Mouse (Mus musculus): ENCODE results near the gene Gm17509. TPM values are rescaled to one million over a fixed set of nuclear protein-coding genes. Genes with fewer than 3 reads are reported as not detected.
"Not testable (repeated sequence)": the region's sequence is repeated elsewhere in the genome, so short reads cannot be mapped to it uniquely, and the experiment has no call there.

Gene Gm17509
- polyA plus RNA-seq, 1 experiment from 2014 or later = 0.45 TPM

DNA sequence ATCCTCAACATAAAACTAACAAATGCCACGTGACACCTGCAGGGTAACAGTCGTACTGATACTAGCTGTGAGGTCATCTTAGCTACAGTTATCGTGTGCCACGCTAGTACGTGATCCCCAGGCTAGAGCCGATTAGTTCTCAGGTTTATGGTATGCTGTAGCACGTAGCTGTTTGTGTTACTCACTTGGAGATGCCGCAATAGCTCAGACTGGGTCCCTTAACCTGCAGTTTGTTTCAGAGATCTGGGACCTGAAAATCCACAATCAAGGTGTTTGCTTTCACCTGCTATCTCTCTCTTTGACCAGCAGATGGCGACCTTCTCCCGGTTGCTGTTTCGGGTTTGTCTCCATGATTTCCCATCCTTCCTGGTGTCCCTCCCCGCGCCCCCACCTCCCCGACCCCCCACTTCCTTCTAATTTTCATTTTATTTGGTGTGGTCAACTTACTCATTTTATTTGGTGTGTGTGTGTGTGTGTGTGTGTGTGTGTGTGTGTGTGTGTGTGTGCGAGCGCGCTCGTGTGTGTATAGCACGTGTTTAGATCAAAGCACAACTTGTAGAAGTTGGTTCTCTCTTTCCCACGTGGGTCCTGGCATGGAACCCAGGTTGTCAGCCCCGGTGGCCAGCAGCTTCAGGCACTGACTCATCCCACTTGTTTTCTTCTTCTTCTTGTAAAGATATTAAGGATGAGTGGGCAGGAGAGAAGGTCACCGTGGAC is 18.0 kb downstream of the Gm17509 start:
- H3K27ac ChIP-seq (replicated peaks) = no peak overlapping the region
- no peak overlapping the region for H3K4me3 ChIP-seq
- no peaks in the 10 kb centered on the region; the same call in 1 of the 2 replicates for H3K4me1 ChIP-seq
- DNase-seq (ENCODE audit: low spot score) = peak; percentile 45
- H3K36me3 ChIP-seq (replicated peaks) = no peaks in the 10 kb centered on the region
- H3K27me3 ChIP-seq (replicated peaks; ENCODE audit: low read depth, poor library complexity, severe bottlenecking) = no peaks in the 10 kb centered on the region
- H3K9me3 ChIP-seq = no peaks in the 10 kb centered on the region
- WGBS = 50% methylated on average over 22 of the region's 22 CpGs

DNA sequence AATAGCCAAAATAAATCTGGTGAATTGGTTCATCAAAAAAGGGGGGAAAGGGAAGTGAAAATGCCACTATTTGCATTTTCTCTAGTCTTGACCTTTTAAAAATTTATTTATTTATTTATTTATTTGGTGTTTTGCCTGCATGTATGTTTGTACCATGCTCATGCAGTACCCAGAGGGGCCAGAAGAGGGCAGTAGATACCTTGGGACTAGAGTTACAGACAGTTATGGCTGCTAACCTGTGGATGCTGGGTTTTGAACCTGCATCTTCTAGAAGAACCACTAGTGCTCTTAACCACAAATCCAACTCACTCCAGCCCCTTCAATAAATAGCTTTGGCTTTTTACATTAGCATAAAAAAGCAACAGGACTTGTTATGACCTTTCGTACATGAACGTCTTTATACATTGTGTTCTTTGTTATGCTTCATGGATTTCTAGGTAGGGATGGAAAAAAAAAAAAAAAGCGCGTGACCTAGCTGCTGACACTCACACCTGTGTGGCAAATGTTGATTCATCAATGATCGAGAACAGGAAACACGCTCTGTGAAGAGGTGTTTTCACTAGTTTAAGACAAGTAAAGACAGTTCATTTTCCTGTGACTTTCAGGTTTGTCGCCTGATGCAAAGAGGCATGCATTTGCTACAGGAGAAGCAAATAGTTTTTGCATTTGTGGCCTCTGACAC is 22.3 kb downstream of the Gm17509 start:
- WGBS = 89% methylated on average over 7 of the region's 7 CpGs
- no peaks in the 10 kb centered on the region for H3K27me3 ChIP-seq (replicated peaks; ENCODE audit: low read depth, poor library complexity, severe bottlenecking)
- no peaks in the 10 kb centered on the region for H3K9me3 ChIP-seq

DNA sequence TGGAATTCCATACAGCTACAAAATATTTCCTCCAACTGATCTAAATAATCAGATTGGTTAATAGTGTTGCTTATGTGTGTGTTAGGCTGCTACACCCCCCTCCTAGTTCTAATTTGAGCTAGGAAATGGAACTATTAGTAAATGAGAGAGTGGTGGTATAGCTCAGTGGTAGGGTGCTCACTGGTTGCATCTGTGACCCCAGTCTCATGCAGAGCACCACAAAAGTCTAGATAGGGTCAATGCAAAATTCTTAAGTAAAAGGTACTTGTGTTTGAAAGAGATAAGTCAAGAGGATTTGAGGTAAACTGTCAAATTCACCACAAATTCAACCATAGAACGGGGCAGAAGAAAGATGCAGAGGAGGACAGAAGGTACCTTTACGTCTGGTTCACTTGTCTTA is 23.2 kb downstream of the Gm17509 start:
- Histone ChIP-seq H3K4me3 (no peak overlapping the region), H3K27ac (replicated peaks) (no peak overlapping the region), H3K4me1 (no peaks in the 10 kb centered on the region), H3K36me3 (replicated peaks) (no peaks in the 10 kb centered on the region), H3K9me3 (no peaks in the 10 kb centered on the region), H3K27me3 (replicated peaks; ENCODE audit: low read depth, poor library complexity, severe bottlenecking) (no peaks in the 10 kb centered on the region)
- no peak for DNase-seq (ENCODE audit: low spot score)
- WGBS = 95% methylated on average over 2 of the region's 2 CpGs

More for the DNA sequence above, 22.3 kb downstream of the Gm17509 start:
- Histone ChIP-seq H3K27ac (replicated peaks) (no peak overlapping the region), H3K4me1 (no peaks in the 10 kb centered on the region), H3K4me3 (no peak overlapping the region), H3K36me3 (replicated peaks) (no peaks in the 10 kb centered on the region)
- DNase-seq (ENCODE audit: low spot score) = peak; percentile 82

DNA sequence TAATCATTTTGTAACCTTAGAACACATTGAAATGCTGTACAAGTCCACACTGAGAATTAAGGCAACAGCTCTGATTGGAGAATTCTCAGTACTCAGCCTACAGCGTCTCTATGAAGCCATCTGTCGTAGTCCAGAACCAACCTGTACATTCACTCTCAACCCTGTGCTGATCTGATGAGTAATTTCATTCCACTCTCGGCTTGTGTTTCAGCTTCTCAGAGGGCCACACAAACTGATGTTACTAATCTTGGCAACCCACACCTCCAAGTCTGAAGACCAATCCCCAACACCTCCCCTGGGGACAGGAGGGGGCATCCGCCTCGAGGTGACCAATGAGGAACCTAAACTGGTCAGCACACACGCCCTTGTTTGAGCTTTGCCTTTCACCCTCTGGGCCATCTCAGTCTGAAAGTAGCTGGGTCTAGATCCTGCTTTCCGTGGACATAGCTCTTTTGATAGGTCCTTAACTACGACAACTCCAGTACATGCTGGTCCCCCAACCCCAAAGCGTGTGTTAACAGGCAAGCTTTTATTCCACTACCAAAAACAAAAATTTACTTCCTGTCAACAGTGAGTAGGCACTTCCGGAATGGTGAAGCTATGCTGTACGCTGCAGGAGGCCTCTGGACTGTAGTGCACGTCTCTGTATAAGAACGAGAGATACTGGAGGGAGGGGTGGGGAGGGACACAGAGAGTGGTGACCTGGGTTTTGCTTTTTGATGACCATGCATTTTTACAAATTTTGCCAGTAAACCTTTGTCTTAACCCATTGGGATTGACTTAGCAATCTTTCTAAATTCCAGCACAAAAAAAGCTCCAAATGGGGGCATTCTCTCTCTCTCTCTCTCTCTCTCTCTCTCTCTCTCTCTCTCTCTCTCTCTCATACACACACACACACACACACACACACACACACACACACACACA is 25.0 kb downstream of the Gm17509 start:
- DNase-seq (ENCODE audit: low spot score) = no peak
- whole genome bisulfite sequencing = 86% methylated on average over 13 of the region's 13 CpGs
- Histone ChIP-seq H3K4me3 (no peak overlapping the region), H3K27ac (replicated peaks) (no peak overlapping the region), H3K4me1 (no peaks in the 10 kb centered on the region), H3K27me3 (replicated peaks; ENCODE audit: low read depth, poor library complexity, severe bottlenecking) (no peaks in the 10 kb centered on the region), H3K36me3 (replicated peaks) (no peaks in the 10 kb centered on the region), H3K9me3 (no peaks in the 10 kb centered on the region)

DNA sequence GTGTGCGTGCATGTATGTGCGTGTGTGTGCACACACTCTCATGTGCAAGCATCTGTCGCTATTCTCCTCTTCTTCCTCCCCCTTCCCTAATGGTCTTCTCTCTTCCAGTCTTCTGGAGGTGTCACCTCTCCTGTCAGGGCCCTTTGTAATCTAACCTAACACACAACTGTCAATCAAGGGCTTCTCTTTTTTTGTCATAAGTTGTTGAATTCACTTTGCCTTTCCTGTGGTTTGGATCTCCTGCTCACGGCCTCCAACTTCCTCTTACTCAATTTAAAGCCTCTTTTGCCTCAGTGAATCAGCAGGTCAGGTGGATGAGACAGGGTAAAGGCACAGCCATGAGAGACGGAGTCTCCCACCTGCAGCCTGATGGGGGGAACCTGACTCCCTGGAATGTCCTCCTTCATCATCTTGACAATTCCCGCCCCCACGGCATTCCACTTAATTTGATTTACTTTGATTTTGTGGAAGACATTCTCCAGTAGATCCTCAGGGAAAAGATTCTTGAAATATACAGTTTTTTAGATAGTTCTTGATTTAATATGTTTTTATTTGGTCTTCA is 27.4 kb downstream of the Gm17509 start:
- Histone ChIP-seq H3K36me3 (replicated peaks) (no peaks in the 10 kb centered on the region), H3K4me1 (no peaks in the 10 kb centered on the region), H3K27me3 (replicated peaks; ENCODE audit: low read depth, poor library complexity, severe bottlenecking) (no peaks in the 10 kb centered on the region), H3K4me3 (no peak overlapping the region), H3K9me3 (no peaks in the 10 kb centered on the region), H3K27ac (replicated peaks) (no peak overlapping the region)
- WGBS = 68% methylated on average over 7 of the region's 7 CpGs
- no peak for DNase-seq (ENCODE audit: low spot score)

DNA sequence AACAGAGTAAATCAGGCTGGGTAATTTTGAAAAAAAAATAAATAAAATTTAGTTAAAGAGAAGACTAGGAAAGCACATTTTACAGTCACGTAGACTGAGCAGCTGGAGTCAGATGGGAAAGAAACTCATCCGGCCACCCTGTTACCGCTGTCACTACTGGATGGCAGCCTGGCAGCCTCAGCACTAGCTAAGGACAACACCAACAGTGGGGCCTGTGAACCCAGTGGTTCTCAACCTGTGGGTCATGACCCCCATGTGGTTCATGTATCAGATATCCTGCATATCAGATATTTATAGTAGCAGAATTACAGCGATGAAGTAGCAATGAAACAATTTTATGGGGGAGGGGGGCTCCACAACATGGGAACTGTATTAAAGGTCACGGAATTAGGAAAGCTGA is 28.7 kb downstream of the Gm17509 start:
- Histone ChIP-seq H3K4me3 (no peak overlapping the region), H3K36me3 (replicated peaks) (no peaks in the 10 kb centered on the region), H3K27me3 (replicated peaks; ENCODE audit: low read depth, poor library complexity, severe bottlenecking) (no peaks in the 10 kb centered on the region), H3K4me1 (no peaks in the 10 kb centered on the region), H3K27ac (replicated peaks) (no peak overlapping the region), H3K9me3 (no peaks in the 10 kb centered on the region)
- no peak for DNase-seq (ENCODE audit: low spot score)
- WGBS = 82% methylated on average over 5 of the region's 5 CpGs

DNA sequence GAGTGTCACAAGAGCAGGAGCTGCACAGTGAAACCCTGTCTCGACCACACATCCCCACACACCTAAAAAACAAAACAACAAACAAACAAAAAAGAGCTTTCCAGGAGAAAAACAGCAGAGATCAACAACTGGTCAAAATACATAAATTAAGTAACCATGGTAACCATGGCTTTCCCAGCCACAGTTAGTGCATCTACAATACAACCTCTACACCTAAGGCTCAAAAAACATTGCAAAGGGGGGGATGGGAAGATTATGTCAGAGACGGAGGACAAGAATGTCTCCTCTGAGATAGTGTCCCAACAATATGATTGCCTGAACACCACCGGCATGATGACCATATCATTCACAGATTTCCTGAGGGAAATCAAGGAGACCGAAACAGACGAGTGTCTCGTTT is 35.5 kb downstream of the Gm17509 start:
- 86% methylated on average over 6 of the region's 6 CpGs for WGBS
- H3K4me3 ChIP-seq = no peak overlapping the region

DNA sequence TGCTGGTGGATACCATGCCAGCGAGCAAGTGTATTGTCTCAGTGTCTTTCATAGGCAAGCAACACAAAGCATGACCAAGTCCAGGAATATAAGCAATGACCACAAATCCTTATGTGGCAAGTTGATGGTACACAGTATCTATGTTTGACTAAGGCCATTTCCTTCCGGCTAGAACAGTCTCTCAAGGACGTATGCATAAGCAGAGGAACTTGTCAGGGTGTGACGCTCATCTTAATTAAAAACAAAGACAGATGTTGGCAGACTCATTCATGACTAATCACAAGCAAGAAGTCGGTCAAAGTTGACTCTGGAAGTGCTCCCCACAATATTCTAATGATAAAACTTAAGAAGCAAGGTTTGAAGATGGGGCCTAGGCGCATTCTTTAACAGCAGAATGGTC is 37.6 kb downstream of the Gm17509 start:
- H3K4me1 ChIP-seq = no peaks in the 10 kb centered on the region
- H3K9me3 ChIP-seq = no peaks in the 10 kb centered on the region
- no peak overlapping the region for H3K27ac ChIP-seq (replicated peaks)
- no peaks in the 10 kb centered on the region for H3K36me3 ChIP-seq (replicated peaks)
- H3K27me3 ChIP-seq (replicated peaks; ENCODE audit: low read depth, poor library complexity, severe bottlenecking) = no peaks in the 10 kb centered on the region
- no peak for DNase-seq (ENCODE audit: low spot score)
- WGBS = 80% methylated on average over 6 of the region's 6 CpGs
- H3K4me3 ChIP-seq = no peak overlapping the region

More for the DNA sequence above, 35.5 kb downstream of the Gm17509 start:
- Histone ChIP-seq H3K27me3 (replicated peaks; ENCODE audit: low read depth, poor library complexity, severe bottlenecking) (no peaks in the 10 kb centered on the region), H3K36me3 (replicated peaks) (no peaks in the 10 kb centered on the region), H3K9me3 (no peaks in the 10 kb centered on the region), H3K27ac (replicated peaks) (no peak overlapping the region), H3K4me1 (no peaks in the 10 kb centered on the region)
- no peak for DNase-seq (ENCODE audit: low spot score)

DNA sequence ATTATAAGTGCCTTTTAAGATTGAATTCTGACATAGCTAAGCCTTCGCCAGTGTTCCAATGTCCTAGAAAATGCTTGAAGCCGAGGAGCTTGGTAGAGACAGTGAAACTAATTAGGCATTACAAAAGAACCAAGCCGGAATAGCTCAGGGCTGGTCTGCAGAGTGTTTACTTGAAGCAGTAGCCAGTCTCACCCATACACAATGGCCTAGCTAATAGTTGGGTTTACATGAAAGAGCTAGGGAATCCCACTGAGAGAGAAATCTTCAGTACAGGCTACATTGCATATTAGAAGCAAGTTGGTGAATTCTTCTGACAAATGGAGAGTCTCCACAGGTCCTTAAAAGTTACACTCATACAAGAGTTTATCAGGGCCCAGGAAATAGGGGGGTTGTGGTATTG is 40.0 kb downstream of the Gm17509 start:
- 67% methylated on average over 3 of the region's 3 CpGs for WGBS

More for the DNA sequence above, 40.0 kb downstream of the Gm17509 start:
- not testable (repeated sequence) for H3K4me1 ChIP-seq; H3K27ac ChIP-seq (replicated peaks); H3K36me3 ChIP-seq (replicated peaks); H3K27me3 ChIP-seq (replicated peaks; ENCODE audit: low read depth, poor library complexity, severe bottlenecking); DNase-seq (ENCODE audit: low spot score); H3K4me3 ChIP-seq; H3K9me3 ChIP-seq

Other genes starting within 250 kb of the Gm17509 start
- 10.4 and 13.1 TPM in 2 replicates for gene Parp8, start 195.5 kb downstream of the Gm17509 start, polyA plus RNA-seq (2016; fragmentation: Nextera tagmentation; extraction: Ambion mirVana)
- 49.2 and 54.0 TPM in 2 replicates for gene Emb, start 12.5 kb downstream of the Gm17509 start, polyA plus RNA-seq (2016; fragmentation: Nextera tagmentation; extraction: Ambion mirVana)

Data from embryonic facial prominence, embryonic 10.5 days (tissue).